Mouse (Mus musculus) MEL (cell line): ENCODE measurements around the gene Prkch. TPM values are rescaled to one million over a fixed set of nuclear protein-coding genes. Genes with fewer than 3 reads are reported as not detected.

Source experiments
- DNase-seq: peaks from one replicate; pipeline ENCODE4 v3.0.0; 2011; ENCODE audit warnings: low read depth, low spot score
- H3K27ac ChIP-seq: 2 replicates; pipeline ENCODE4 v1.5.1; 2012; ENCODE audit warnings: low read depth, mild to moderate bottlenecking, control low read depth, low read length, moderate library complexity; ENCODE audit not compliant: control insufficient read depth
- H3K27me3 ChIP-seq, 2 experiments: fragments of 150-350 bp in 1 of 2; sonication (generic) in 1 of 2; 2 replicates each; pipeline ENCODE4 v1.6.1; 2012; ENCODE audit warnings: low read length in 2 of 2, mild to moderate bottlenecking in 2 of 2, improper control_type of control experiment in 1 of 2, moderate library complexity in 1 of 2; ENCODE audit not compliant: insufficient read depth in 2 of 2, control insufficient read depth in 1 of 2
- H3K36me3 ChIP-seq, 2 experiments: 2 replicates each; pipeline ENCODE4 v1.6.1; 2012 to 2014; ENCODE audit warnings: low read length in 2 of 2, improper control_type of control experiment in 1 of 2, inconsistent platforms in 1 of 2, mild to moderate bottlenecking in 1 of 2; ENCODE audit not compliant: insufficient read depth in 2 of 2, control insufficient read depth in 1 of 2
- H3K4me1 ChIP-seq, 2 experiments: fragments of 150-350 bp in 1 of 2; sonication (generic) in 1 of 2; 2 replicates each; pipeline ENCODE4 v1.6.1; 2012; ENCODE audit warnings: low read length in 2 of 2, improper control_type of control experiment in 1 of 2, mild to moderate bottlenecking in 1 of 2; ENCODE audit not compliant: insufficient read depth in 2 of 2, control insufficient read depth in 1 of 2
- H3K4me3 ChIP-seq, 2 experiments: fragments of 150-350 bp in 1 of 2; sonication (generic) in 1 of 2; 2 replicates each; pipeline ENCODE4 v1.5.1; 2012; ENCODE audit warnings: low read depth in 2 of 2, low read length in 2 of 2, mild to moderate bottlenecking in 2 of 2, moderate library complexity in 2 of 2, control low read depth in 1 of 2, improper control_type of control experiment in 1 of 2; ENCODE audit not compliant: control insufficient read depth in 1 of 2, insufficient read depth in 1 of 2
- H3K79me2 ChIP-seq: 2 replicates; pipeline ENCODE4 v1.6.1; 2012; ENCODE audit warnings: mild to moderate bottlenecking, low read length, moderate library complexity; ENCODE audit not compliant: control insufficient read depth, poor library complexity, insufficient read depth
- H3K9ac ChIP-seq: 2 replicates; pipeline ENCODE4 v1.6.1; 2012; ENCODE audit warnings: low read depth, mild to moderate bottlenecking, control low read depth, low read length, moderate library complexity; ENCODE audit not compliant: control insufficient read depth, poor library complexity, severe bottlenecking
- H3K9me3 ChIP-seq: fragments of 150-350 bp; sonication (generic); replicated peaks from 2 replicates; pipeline ENCODE4 v1.6.1; 2012; ENCODE audit warnings: mild to moderate bottlenecking, low read length, improper control_type of control experiment, moderate library complexity; ENCODE audit not compliant: insufficient read depth
- CHD1 ChIP-seq: IDR thresholded peaks from 2 replicates; pipeline ENCODE4 v1.6.1; 2012; ENCODE audit warnings: low read depth, mild to moderate bottlenecking, inconsistent platforms, low read length, improper control_type of control experiment
- CTCF ChIP-seq, 3 experiments: IDR thresholded peaks in 2 of 3; conservative IDR thresholded peaks in 1 of 3; 2 replicates each; pipeline ENCODE4 v1.5.1; 2011 to 2012; ENCODE audit warnings: low read length in 3 of 3, low read depth in 2 of 3, mild to moderate bottlenecking in 2 of 3, improper control_type of control experiment in 1 of 3, inconsistent platforms in 1 of 3, mixed read lengths in 1 of 3, moderate library complexity in 1 of 3; ENCODE audit not compliant: control insufficient read depth in 1 of 3, insufficient read depth in 1 of 3, poor library complexity in 1 of 3, severe bottlenecking in 1 of 3
- JUND ChIP-seq: IDR thresholded peaks from 2 replicates; pipeline ENCODE4 v1.6.1; 2011; ENCODE audit warnings: low read depth, mild to moderate bottlenecking, improper control_type of control experiment, low read length
- MXI1 ChIP-seq: IDR thresholded peaks from 2 replicates; pipeline ENCODE4 v1.6.1; 2011; ENCODE audit warnings: mild to moderate bottlenecking, low read depth, low read length, improper control_type of control experiment
- MYC ChIP-seq: IDR thresholded peaks from 2 replicates; pipeline ENCODE4 v1.6.1; 2011; ENCODE audit warnings: low read depth, mild to moderate bottlenecking, low read length, improper control_type of control experiment, moderate library complexity
- NRF1 ChIP-seq: IDR thresholded peaks from 2 replicates; pipeline ENCODE4 v1.6.1; 2014; ENCODE audit warnings: low read depth, mild to moderate bottlenecking, inconsistent platforms, low read length, improper control_type of control experiment, moderate library complexity; ENCODE audit not compliant: poor library complexity, insufficient read depth, severe bottlenecking
- POLR2AphosphoS5 ChIP-seq: IDR thresholded peaks from 2 replicates; pipeline ENCODE4 v1.6.1; 2012; ENCODE audit warnings: low read depth, borderline replicate concordance, mild to moderate bottlenecking, inconsistent platforms, low read length, moderate library complexity, mixed read lengths
- SIN3A ChIP-seq: IDR thresholded peaks from 2 replicates; pipeline ENCODE4 v1.6.1; 2012; ENCODE audit warnings: low read length, improper control_type of control experiment, inconsistent platforms
- TAL1 ChIP-seq: IDR thresholded peaks from 2 replicates; pipeline ENCODE4 v1.6.1; 2012; ENCODE audit warnings: mild to moderate bottlenecking, inconsistent platforms, low read length, moderate library complexity, mixed read lengths
- TBP ChIP-seq: IDR thresholded peaks from 2 replicates; pipeline ENCODE4 v1.8.0; 2011; ENCODE audit warnings: low read depth, low read length, improper control_type of control experiment
- TCF12 ChIP-seq: IDR thresholded peaks from 2 replicates; pipeline ENCODE4 v1.6.1; 2014; ENCODE audit warnings: low read depth, mild to moderate bottlenecking, inconsistent platforms, low read length, improper control_type of control experiment, moderate library complexity
- USF1 ChIP-seq: IDR thresholded peaks from 2 replicates; pipeline ENCODE4 v1.6.1; 2014; ENCODE audit warnings: low read depth, mild to moderate bottlenecking, inconsistent platforms, low read length, improper control_type of control experiment, moderate library complexity
- ZKSCAN1 ChIP-seq: IDR thresholded peaks from 2 replicates; pipeline ENCODE4 v1.6.1; 2012; ENCODE audit warnings: low read depth, mild to moderate bottlenecking, inconsistent platforms, low read length, improper control_type of control experiment, moderate library complexity
- ZMIZ1 ChIP-seq: IDR thresholded peaks from 2 replicates; pipeline ENCODE4 v1.6.1; 2012; ENCODE audit warnings: low read depth, mild to moderate bottlenecking, inconsistent platforms, low read length, improper control_type of control experiment, moderate library complexity
- ZNF384 ChIP-seq: IDR thresholded peaks from 2 replicates; pipeline ENCODE4 v1.6.1; 2012; ENCODE audit warnings: low read depth, mild to moderate bottlenecking, inconsistent platforms, low read length, improper control_type of control experiment
- polyA plus RNA-seq, 2 experiments: library from polyadenylated mRNA; stranded (reverse) in 1 of 2; unstranded in 1 of 2; fragments of >175 nt in 1 of 2; fragments of >200 nt in 1 of 2; gene quantifications; 2 replicates each; pipeline versions ENCODE4 v1.2.1 to v1.2.4; 2012; ENCODE audit warnings: low replicate concordance in 2 of 2, low read depth in 1 of 2; ENCODE audit not compliant: insufficient read length in 2 of 2, insufficient read depth in 1 of 2, missing spikeins in 1 of 2
- total RNA-seq: library from RNA; depleted of rRNA; stranded (reverse); fragments of 300-350 nt; gene quantifications from 2 replicates; pipeline ENCODE4 v1.2.3, GENCODE M21; 2012

Gene Prkch
- total and polyA plus RNA-seq, 3 experiments, result not detected

DNA sequence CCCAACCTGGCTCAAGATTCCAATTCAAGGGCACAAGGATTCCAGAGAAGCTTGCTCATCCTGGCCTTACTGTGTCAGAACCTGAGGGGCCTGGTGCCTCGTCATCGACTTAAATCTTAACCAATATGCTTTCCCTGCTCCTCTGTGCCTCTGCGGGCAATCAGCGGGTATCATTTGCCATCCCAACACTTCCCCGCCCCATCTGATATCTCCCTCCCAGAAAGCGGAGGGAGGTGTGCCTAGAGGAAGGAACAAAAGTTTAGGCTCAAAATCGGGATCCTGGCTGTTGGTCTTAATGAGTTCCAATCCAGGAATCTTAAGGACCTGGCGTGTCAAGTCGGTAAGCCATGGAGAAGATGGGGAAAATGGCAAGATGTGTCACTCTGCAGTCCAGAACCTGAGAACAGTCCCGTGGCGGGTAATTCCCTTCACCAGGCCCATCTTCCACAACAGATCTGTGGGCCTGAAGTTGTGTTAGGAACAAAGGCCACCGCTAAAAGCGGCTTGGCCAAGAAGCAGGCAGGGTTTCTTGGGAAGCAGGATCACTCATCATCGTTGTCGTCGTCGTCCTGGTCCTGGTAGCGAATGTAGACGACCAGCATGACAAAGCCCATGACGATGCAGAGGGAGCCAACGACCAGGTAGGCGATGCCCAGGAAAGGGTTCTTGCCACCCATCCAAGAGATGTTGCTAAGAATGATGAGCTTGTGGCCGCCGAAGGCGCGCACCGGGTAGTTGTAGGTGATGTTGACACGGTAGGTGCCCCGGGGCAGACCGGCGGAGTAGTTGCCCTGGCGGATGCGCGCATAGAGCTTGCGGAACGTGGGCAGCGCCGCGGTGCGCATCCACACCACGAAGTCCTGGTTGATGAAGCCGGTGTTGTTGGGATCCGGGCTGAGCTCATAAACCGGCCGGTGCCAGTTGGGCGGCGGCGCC, 39.6 kb upstream of the Prkch start:
- Histone ChIP-seq H3K9me3 (no peaks in the 10 kb centered on the region), H3K79me2 (no peaks in the 10 kb centered on the region), H3K4me3 (no peak overlapping the region), H3K4me1 (no peaks in the 10 kb centered on the region), H3K9ac (no peak overlapping the region), H3K27ac (no peak overlapping the region), H3K36me3 (no peaks in the 10 kb centered on the region), H3K27me3 (no peaks in the 10 kb centered on the region; a peak in 1 of 4 replicates)
- TF ChIP-seq CTCF (IDR thresholded peaks at IDR 0.05 in 2 of 3, conservative IDR thresholded peaks at IDR 0.05 in 1 of 3; ENCODE audit: control insufficient read depth in 1 of 3, insufficient read depth in 1 of 3, low read depth in 2 of 3, low read length in 3 of 3, poor library complexity in 1 of 3, severe bottlenecking in 1 of 3), result no peak
- no peak for TF ChIP-seq ZMIZ1
- TF ChIP-seq NRF1, result no peak
- no peak for TF ChIP-seq SIN3A
- TF ChIP-seq ZNF384, result no peak
- no peak for TF ChIP-seq USF1
- TF ChIP-seq ZKSCAN1, result no peak
- TF ChIP-seq TBP, result no peak
- TF ChIP-seq POLR2AphosphoS5, result no peak
- no peak for DNase-seq

DNA sequence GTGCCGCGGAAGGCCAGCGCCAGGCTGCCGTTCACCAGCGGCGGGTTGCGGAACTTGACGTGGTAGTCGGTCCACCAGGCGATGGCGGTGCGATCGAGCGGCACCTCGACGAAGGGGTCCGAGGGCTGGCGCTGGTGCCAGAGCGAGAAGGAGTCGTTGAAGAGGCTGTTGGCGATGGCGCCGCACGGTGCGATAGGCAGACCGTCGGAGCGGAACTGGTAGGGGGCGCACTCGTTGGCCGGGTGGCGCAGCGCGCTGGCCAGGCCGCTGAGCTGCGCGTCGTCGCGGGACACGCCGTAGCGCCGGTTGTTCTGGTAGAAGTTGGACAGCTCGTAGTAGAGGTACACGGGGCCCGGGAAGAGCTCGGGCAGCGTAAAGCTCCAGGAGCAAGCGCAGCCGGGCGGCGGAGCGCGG, 38.9 kb upstream of the Prkch start:
- TF ChIP-seq CHD1, result no peak
- no peak for TF ChIP-seq TCF12
- no peak for TF ChIP-seq MYC
- no peak for TF ChIP-seq JUND
- TF ChIP-seq TAL1, result no peak
- no peak for TF ChIP-seq CTCF (IDR thresholded peaks at IDR 0.05 in 2 of 3, conservative IDR thresholded peaks at IDR 0.05 in 1 of 3; ENCODE audit: control insufficient read depth in 1 of 3, insufficient read depth in 1 of 3, low read depth in 2 of 3, low read length in 3 of 3, poor library complexity in 1 of 3, severe bottlenecking in 1 of 3)
- TF ChIP-seq MXI1, result no peak
- H3K9me3 ChIP-seq, result no peaks in the 10 kb centered on the region
- no peak overlapping the region for H3K27ac ChIP-seq
- H3K9ac ChIP-seq, result no peak overlapping the region
- H3K4me3 ChIP-seq, result no peak overlapping the region
- H3K79me2 ChIP-seq, result no peaks in the 10 kb centered on the region
- DNase-seq, result no peak
- no peaks in the 10 kb centered on the region for H3K36me3 ChIP-seq
- H3K27me3 ChIP-seq, result no peaks in the 10 kb centered on the region; a peak in 1 of 4 replicates
- H3K4me1 ChIP-seq, result no peaks in the 10 kb centered on the region
